Mouse (Mus musculus): ENCODE data around the gene Cby1.

Cby1 gene

DNA sequence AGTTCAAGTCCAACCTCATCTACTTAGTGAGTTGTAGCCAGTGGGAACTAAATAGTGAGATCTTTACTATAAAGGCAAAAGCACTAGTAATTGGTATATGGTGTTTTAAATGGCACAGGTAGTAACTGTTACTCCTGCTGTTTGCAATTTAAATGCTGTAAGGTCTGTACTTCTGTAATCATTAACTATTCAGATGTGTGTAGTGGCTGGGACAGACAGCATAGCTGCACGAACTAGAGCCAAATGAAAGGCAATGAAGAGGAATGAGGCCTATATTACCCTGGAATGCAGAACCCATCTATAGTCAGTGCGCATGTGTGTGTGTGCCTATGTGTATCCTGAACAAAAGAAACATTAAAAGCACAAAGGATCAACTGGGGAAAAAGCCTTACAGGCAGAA is 18.9 kb downstream of the Cby1 start:
- DNase-seq (ENCODE audit: low read depth, low spot score): no peak

GRCm38 (mm10) chr15:79681973-79682372 is 23.0 kb downstream of the Cby1 start:
- no peak for DNase-seq (ENCODE audit: low read depth, low spot score)

GRCm38 (mm10) chr15:79683146-79683545 is 24.1 kb downstream of the Cby1 start:
- DNase-seq (ENCODE audit: low read depth, low spot score): no peak

GRCm38 (mm10) chr15:79683707-79684465 is 24.9 kb downstream of the Cby1 start:
- no peak for DNase-seq (ENCODE audit: low read depth, low spot score)

- DNase-seq (ENCODE audit: low read depth, low spot score): no peak
Observed at GRCm38 (mm10) chr15:79684616-79685015, 25.6 kb downstream of the Cby1 start.

GRCm38 (mm10) chr15:79685141-79685641 is 26.2 kb downstream of the Cby1 start:
- DNase-seq (ENCODE audit: low read depth, low spot score): no peak

DNA sequence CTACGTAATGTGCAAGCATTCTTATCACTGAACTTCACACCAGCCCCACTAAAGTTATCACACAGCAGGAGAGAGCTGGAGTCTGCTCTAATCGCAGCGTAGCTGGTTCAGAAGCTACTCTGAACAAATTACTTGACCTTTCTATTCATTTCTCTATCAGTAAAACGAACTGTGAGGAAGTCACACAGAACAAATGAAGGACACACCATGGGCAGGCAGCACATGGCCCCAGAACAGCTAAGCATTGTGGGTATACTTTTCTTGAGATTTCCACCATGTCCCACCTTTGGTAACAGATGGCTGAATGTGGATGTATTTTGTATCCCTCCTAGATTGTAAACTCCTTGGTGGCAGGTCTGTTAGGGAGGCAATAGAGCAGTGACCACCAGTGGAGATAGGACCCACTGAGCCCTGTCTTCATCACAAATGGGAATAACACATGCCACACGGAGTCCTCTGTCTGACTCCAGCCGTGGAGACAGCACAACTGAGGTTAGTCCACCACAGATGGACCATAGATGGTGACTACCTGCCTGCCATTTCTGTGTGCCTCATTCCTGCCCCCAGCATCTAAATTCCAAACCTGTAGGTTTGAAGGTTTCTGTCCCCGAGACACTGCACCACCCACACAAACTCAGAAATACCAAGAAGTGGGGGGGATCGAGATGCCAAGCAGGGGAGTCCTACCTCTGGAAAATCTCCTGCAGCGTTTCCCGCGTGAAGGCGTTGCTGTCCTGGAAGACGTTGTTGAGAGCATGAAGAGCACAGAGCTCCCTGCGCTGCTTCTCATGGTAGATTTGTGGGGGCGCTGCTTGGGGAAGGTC is 27.3 kb downstream of the Cby1 start:
- DNase-seq (ENCODE audit: low read depth, low spot score): no peak

GRCm38 (mm10) chr15:79687175-79687574 is 28.2 kb downstream of the Cby1 start:
- DNase-seq (ENCODE audit: low read depth, low spot score): no peak

- DNase-seq (ENCODE audit: low read depth, low spot score): peak; percentile 83
Observed at GRCm38 (mm10) chr15:79687646-79688267, 28.8 kb downstream of the Cby1 start, which contains the start of gene Josd1. Gene Josd1, minus strand, starts transcription at chr15:79687919.

DNA sequence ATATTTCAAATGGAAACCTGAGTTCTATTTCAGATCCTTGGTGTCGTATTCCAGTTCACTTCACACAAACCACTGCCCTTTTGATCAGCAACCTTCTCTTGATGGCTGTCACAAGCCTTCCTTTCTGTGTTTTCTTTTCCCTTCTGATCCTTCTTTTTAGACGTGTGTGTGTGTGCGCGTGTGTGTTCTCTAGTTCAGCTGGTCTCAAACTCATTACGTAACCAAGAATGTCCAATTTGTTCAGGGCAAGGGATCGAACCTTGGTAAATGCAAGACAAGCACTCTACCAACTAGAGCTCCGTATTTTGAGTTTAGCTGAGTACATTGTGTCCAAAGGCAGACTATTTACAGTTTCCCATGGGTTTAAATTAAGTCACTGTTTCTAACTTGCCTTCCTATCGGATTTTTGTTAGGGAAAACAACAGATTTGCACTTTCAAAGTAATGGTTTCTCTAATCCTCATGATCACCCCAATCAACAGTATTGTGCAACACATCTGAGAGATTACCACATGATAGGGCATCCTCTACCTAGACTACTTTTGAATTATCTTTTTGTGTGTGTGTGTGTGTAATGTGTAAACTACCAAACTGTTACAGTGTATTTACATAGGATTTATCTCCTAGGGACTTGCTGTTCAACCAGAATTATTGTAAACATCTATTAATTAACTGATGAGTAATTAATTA is 29.4 kb downstream of the Cby1 start:
- no peak for DNase-seq (ENCODE audit: low read depth, low spot score)

GRCm38 (mm10) chr15:79689662-79690425 is 30.8 kb downstream of the Cby1 start:
- DNase-seq (ENCODE audit: low read depth, low spot score): no peak

GRCm38 (mm10) chr15:79690426-79691022 is 31.5 kb downstream of the Cby1 start, which contains the start of gene Gtpbp1:
Gene Gtpbp1, plus strand, starts transcription at chr15:79690845.
- peak; percentile 99 for DNase-seq (ENCODE audit: low read depth, low spot score)

DNA sequence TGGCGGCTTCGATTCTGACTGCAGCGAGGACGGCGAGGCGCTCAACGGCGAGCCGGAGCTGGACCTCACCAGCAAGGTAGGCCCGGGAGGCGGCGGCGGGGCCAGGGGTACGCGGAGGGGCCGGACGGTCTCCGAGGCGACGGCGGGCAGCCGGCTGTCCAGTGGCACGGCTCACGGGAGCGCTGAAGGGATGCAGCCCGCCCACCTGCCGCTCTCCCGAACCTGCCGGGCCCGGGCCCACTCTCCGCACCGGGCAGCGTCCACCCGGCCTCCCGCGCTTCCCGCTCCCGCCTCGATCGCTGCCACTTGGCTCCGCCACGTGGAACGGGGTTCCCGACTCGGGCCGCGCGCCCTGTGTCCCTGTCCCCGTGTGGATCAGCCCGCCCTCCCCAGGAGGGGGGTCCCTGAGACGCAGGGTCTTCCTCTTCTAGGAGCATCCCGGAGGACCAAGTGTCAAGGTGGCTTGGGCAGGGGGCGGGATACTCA is 32.1 kb downstream of the Cby1 start:
- no peak for DNase-seq (ENCODE audit: low read depth, low spot score)

GRCm38 (mm10) chr15:79692334-79692733 is 33.3 kb downstream of the Cby1 start:
- no peak for DNase-seq (ENCODE audit: low read depth, low spot score)

GRCm38 (mm10) chr15:79693740-79694139 is 34.7 kb downstream of the Cby1 start:
- DNase-seq (ENCODE audit: low read depth, low spot score): no peak

DNA sequence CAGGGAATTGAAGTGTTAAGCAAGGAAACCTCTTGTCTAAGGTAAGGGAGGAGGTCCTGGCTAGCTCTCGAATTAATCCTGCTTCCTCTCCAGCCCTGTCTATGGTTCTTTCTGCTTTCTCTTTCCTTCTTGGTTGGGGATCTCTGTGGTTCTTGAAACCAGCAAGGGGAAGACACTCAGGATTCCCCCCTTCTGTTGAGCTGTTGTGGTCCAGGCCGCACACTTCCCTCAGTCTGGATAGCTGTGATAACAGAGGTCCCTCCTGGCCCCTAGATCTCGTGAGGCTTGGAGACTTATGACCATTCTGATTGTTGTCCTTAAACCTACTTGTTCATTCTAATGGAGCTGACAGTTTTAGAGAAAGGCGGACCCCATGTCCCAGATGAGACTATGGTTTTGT is 35.5 kb downstream of the Cby1 start:
- DNase-seq (ENCODE audit: low read depth, low spot score): no peak

GRCm38 (mm10) chr15:79695516-79695915 is 36.5 kb downstream of the Cby1 start:
- no peak for DNase-seq (ENCODE audit: low read depth, low spot score)

- DNase-seq (ENCODE audit: low read depth, low spot score): no peak
Observed at GRCm38 (mm10) chr15:79696508-79696907, 37.5 kb downstream of the Cby1 start.

DNA sequence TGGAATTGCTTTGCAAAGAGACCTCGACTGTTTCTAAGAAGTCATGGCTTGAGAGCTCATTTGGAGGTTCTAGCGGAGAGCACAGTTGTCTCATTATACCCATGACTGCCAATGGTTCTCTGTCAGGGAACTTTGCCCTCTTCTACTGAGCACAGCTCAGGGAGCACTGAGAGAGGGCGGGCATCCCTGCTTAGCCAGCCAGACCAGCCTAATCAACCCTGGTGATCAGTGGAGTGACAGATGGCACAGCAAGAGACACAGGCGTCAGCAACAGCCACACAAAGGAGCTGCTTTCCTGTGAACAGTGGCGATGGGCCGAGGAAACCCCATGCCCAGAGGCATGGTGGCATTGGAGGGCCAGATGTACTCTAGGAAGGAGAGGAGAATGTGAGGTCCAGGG is 38.0 kb downstream of the Cby1 start:
- no peak for DNase-seq (ENCODE audit: low read depth, low spot score)

GRCm38 (mm10) chr15:79697558-79698187 is 38.7 kb downstream of the Cby1 start:
- no peak for DNase-seq (ENCODE audit: low read depth, low spot score)

Measured in brain, embryonic 18.5 days (tissue).